Mouse (Mus musculus) CH12.LX (cell line): ENCODE results near the gene Msi1. TPM values are rescaled to one million over a fixed set of nuclear protein-coding genes. Genes with fewer than 3 reads are reported as not detected.

Source experiments
- DNase-seq: peaks from one replicate; pipeline ENCODE4 v3.0.0-alpha.2; 2013; ENCODE audit errors: extremely low read depth
- H3K27ac ChIP-seq: 2 replicates; pipeline ENCODE4 v1.5.1; 2012; ENCODE audit warnings: low read depth, mild to moderate bottlenecking, control low read depth, moderate library complexity; ENCODE audit not compliant: insufficient read depth
- H3K27me3 ChIP-seq: replicated peaks from 2 replicates; pipeline ENCODE3; 2012; ENCODE audit warnings: inconsistent platforms
- H3K36me3 ChIP-seq, 2 experiments: replicated peaks in 1 of 2; 2 replicates each; pipeline versions ENCODE3 to v1.6.1; 2012; ENCODE audit warnings: inconsistent platforms in 1 of 2, low read length in 1 of 2, mild to moderate bottlenecking in 1 of 2, mixed read lengths in 1 of 2, moderate library complexity in 1 of 2; ENCODE audit not compliant: control insufficient read depth in 1 of 2, insufficient read depth in 1 of 2
- H3K4me1 ChIP-seq, 2 experiments: 2 replicates each; pipeline ENCODE4 v1.6.1; 2012; ENCODE audit warnings: inconsistent platforms in 1 of 2, moderate library complexity in 1 of 2; ENCODE audit not compliant: insufficient read depth in 2 of 2, control insufficient read depth in 1 of 2
- H3K4me2 ChIP-seq: 2 replicates; pipeline ENCODE4 v1.6.1; 2012; ENCODE audit warnings: low read depth, mild to moderate bottlenecking, control low read depth; ENCODE audit not compliant: poor library complexity, insufficient read depth, severe bottlenecking
- H3K4me3 ChIP-seq, 3 experiments: fragments of 150-350 bp in 1 of 3; sonication (generic) in 1 of 3; replicated peaks in 1 of 3; 2 replicates each; pipeline versions ENCODE3 to v1.5.1; 2011 to 2012; ENCODE audit warnings: low read depth in 2 of 3, low read length in 2 of 3, mild to moderate bottlenecking in 2 of 3, moderate library complexity in 2 of 3, control low read depth in 1 of 3, improper control_type of control experiment in 1 of 3, inconsistent platforms in 1 of 3, mixed read lengths in 1 of 3; ENCODE audit not compliant: poor library complexity in 1 of 3
- H3K79me2 ChIP-seq: replicated peaks from 2 replicates; pipeline ENCODE4 v1.6.1; 2012; ENCODE audit warnings: mild to moderate bottlenecking, moderate library complexity; ENCODE audit not compliant: control insufficient read depth, poor library complexity, insufficient read depth, severe bottlenecking; ENCODE audit errors: extremely low read depth
- H3K9ac ChIP-seq: 2 replicates; pipeline ENCODE4 v1.6.1; 2012; ENCODE audit warnings: low read depth, mild to moderate bottlenecking, control low read depth, moderate library complexity; ENCODE audit not compliant: insufficient read depth
- H3K9me3 ChIP-seq: replicated peaks from 2 replicates; pipeline ENCODE3; 2012; ENCODE audit warnings: low read length, inconsistent platforms, mixed read lengths
- BHLHE40 ChIP-seq: IDR thresholded peaks from 2 replicates; pipeline ENCODE4 v1.6.1; 2011; ENCODE audit warnings: mild to moderate bottlenecking, low read depth, low read length, improper control_type of control experiment
- CTCF ChIP-seq, 2 experiments: IDR thresholded peaks in 1 of 2; conservative IDR thresholded peaks in 1 of 2; 2 replicates each; pipeline ENCODE4 v1.5.1; 2011 to 2012; ENCODE audit warnings: low read depth in 2 of 2, low read length in 2 of 2, improper control_type of control experiment in 1 of 2, inconsistent platforms in 1 of 2, mild to moderate bottlenecking in 1 of 2, moderate library complexity in 1 of 2
- E2F4 ChIP-seq: IDR thresholded peaks from 2 replicates; pipeline ENCODE4 v1.6.1; 2011; ENCODE audit warnings: low read depth, low read length, improper control_type of control experiment; ENCODE audit not compliant: insufficient replicate concordance
- ELF1 ChIP-seq: IDR thresholded peaks from 2 replicates; pipeline ENCODE4 v1.6.1; 2014; ENCODE audit warnings: low read depth, mild to moderate bottlenecking, inconsistent platforms, low read length, improper control_type of control experiment
- ETS1 ChIP-seq: conservative IDR thresholded peaks from 2 replicates; pipeline ENCODE4 v1.6.1; 2012; ENCODE audit warnings: low read depth, mild to moderate bottlenecking, inconsistent platforms, low read length, improper control_type of control experiment, moderate library complexity
- HCFC1 ChIP-seq: IDR thresholded peaks from 2 replicates; pipeline ENCODE4 v1.6.1; 2012; ENCODE audit warnings: low read depth, mild to moderate bottlenecking, inconsistent platforms, low read length, improper control_type of control experiment
- JUN ChIP-seq: IDR thresholded peaks from 2 replicates; pipeline ENCODE4 v1.6.1; 2011; ENCODE audit warnings: low read depth, mild to moderate bottlenecking, low read length, improper control_type of control experiment, moderate library complexity; ENCODE audit not compliant: insufficient read depth
- JUND ChIP-seq: conservative IDR thresholded peaks from 2 replicates; pipeline ENCODE4 v1.6.1; 2011; ENCODE audit warnings: low read depth, low read length, improper control_type of control experiment
- MAX ChIP-seq: IDR thresholded peaks from 2 replicates; pipeline ENCODE4 v1.6.1; 2011; ENCODE audit warnings: low read length, improper control_type of control experiment
- MAZ ChIP-seq: IDR thresholded peaks from 2 replicates; pipeline ENCODE4 v1.6.1; 2012; ENCODE audit warnings: low read depth, mild to moderate bottlenecking, inconsistent platforms, low read length, improper control_type of control experiment, moderate library complexity
- MYC ChIP-seq: IDR thresholded peaks from 2 replicates; pipeline ENCODE4 v1.6.1; 2011; ENCODE audit warnings: low read depth, mild to moderate bottlenecking, improper control_type of control experiment, low read length
- PAX5 ChIP-seq: IDR thresholded peaks from 2 replicates; pipeline ENCODE4 v1.6.1; 2012; ENCODE audit warnings: low read length, inconsistent platforms, mixed read lengths
- POLR2AphosphoS2 ChIP-seq: IDR thresholded peaks from 2 replicates; pipeline ENCODE4 v1.6.1; 2011; ENCODE audit warnings: low read depth, low read length, improper control_type of control experiment
- RAD21 ChIP-seq: IDR thresholded peaks from 2 replicates; pipeline ENCODE4 v1.6.1; 2011; ENCODE audit warnings: low read depth, mild to moderate bottlenecking, low read length, improper control_type of control experiment, moderate library complexity
- SIN3A ChIP-seq: IDR thresholded peaks from 2 replicates; pipeline ENCODE4 v1.6.1; 2012; ENCODE audit warnings: low read length, improper control_type of control experiment, inconsistent platforms
- SMC3 ChIP-seq: IDR thresholded peaks from 2 replicates; pipeline ENCODE4 v1.6.1; 2011; ENCODE audit warnings: low read depth, low read length, improper control_type of control experiment
- TCF12 ChIP-seq: IDR thresholded peaks from 2 replicates; pipeline ENCODE4 v1.6.1; 2014; ENCODE audit warnings: low read depth, mild to moderate bottlenecking, inconsistent platforms, low read length, improper control_type of control experiment
- USF1 ChIP-seq: IDR thresholded peaks from 2 replicates; pipeline ENCODE4 v1.6.1; 2014; ENCODE audit warnings: low read depth, mild to moderate bottlenecking, inconsistent platforms, low read length, improper control_type of control experiment
- USF2 ChIP-seq: conservative IDR thresholded peaks from 2 replicates; pipeline ENCODE4 v1.6.1; 2011; ENCODE audit warnings: low read depth, low read length, improper control_type of control experiment
- ZC3H11A ChIP-seq: IDR thresholded peaks from 2 replicates; pipeline ENCODE4 v1.6.1; 2012; ENCODE audit warnings: low read depth, mild to moderate bottlenecking, inconsistent platforms, low read length, improper control_type of control experiment
- ZNF384 ChIP-seq: IDR thresholded peaks from 2 replicates; pipeline ENCODE4 v1.6.1; 2012; ENCODE audit warnings: low read depth, low read length, improper control_type of control experiment, inconsistent platforms
- dilution Hi-C: fragments of 300-500 bp; cut with MboI; formaldehyde crosslinking; loops from 2 replicates; pipeline ENCODE4 v1.14.3; 2020; ENCODE audit warnings: low sequenced_read_pairs; ENCODE audit not compliant: extremely low pct_unique_long_range_greater_than_20kb, extremely low pct_ligation_motif_present
- in situ Hi-C: fragments of 300-500 bp; cut with MboI; formaldehyde crosslinking; loops from 3 replicates; pipeline ENCODE4 v1.14.3; 2019; ENCODE audit warnings: low sequenced_read_pairs, low pct_ligation_motif_present, low pct_unique_long_range_greater_than_20kb, mixed read lengths
- polyA plus RNA-seq: library from polyadenylated mRNA; unstranded; fragments of >175 nt; gene quantifications from 2 replicates; pipeline ENCODE4 v1.2.1, GENCODE M21; 2012; ENCODE audit warnings: low read depth; ENCODE audit not compliant: insufficient read length
- total RNA-seq, 2 experiments: library from RNA; depleted of rRNA; stranded (reverse); fragments of 300-350 nt in 1 of 2; fragments of >200 nt in 1 of 2; gene quantifications; 2 replicates each; pipeline ENCODE4 v1.2.3; 2012 to 2014

Gene Msi1
- total and polyA plus RNA-seq, 3 experiments, result 0.82 to 5.3 (median 4.1) TPM

DNA sequence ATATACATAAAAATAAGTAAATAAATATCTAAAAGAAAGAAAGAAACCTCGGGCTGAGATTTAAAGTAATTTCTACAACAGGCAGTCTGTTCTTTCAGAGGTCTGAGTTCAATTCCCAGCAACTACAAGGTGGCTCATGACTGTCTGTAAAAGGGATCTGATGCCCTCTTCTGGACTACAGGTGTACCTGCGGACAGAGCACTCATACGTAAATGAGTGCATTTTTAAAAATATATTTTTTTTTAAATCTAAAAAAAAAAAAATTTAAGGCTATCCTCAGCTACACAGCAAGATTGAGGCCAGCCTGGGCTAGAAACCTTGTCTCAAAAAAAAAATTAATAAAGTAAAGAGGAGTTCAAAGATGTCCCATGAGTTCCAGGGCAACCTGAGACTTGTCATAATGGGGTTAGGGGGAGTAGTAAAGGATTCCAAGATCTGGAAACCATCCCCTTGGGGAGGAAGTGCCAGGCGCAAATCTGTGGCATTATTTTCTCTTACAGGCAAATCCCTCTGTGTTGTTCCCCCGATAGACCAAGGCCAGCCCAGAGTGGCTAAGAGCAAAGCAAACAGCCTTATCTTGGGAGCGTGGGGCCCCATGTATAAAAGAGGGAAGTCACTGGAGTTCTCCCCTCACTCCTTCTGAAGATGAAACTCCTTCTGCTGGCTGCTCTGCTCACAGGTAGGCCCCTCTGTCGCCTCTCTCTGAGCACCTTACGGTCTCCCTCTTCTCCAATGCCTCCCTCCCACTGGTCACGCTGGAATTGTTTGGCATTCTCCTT is 36.4 kb downstream of the Msi1 start, which contains the start of gene Pla2g1b:
Gene Pla2g1b, plus strand, starts transcription at position 621 of the 779 bp plus-strand sequence.
- Histone ChIP-seq H3K27me3 (peaks cover 2% of the 10 kb centered on the region), H3K9ac (no peak within 1 kb of the TSS), H3K9me3 (no peaks in the 10 kb centered on the region), H3K4me3 (no peak within 1 kb of the TSS), H3K4me2 (no peak within 1 kb of the TSS)
- dilution Hi-C loops (no loop called here), in situ Hi-C loops (no loop called here)
- peak; percentile 35 for DNase-seq
- TF ChIP-seq ELF1, result no peak
- TF ChIP-seq PAX5, result no peak
- peak; percentile 56 for TF ChIP-seq RAD21
- TF ChIP-seq USF1, result no peak
- peak; percentile 9 to 62; a peak in 2 of 4 replicates for TF ChIP-seq CTCF (conservative IDR thresholded peaks at IDR 0.05 in 1 of 2, IDR thresholded peaks at IDR 0.05 in 1 of 2; ENCODE audit: low read depth in 2 of 2, low read length in 2 of 2)
- no peak for TF ChIP-seq MYC
- no peak for TF ChIP-seq MAX
- TF ChIP-seq E2F4, result no peak
- peak; percentile 67 for TF ChIP-seq ZNF384
- TF ChIP-seq SMC3, result peak; percentile 40; the same call in 1 of the 2 replicates
- TF ChIP-seq BHLHE40, result no peak
- no peak for TF ChIP-seq TCF12
- TF ChIP-seq USF2, result no peak
- TF ChIP-seq, all 38 proteins: peak for 4
- no peaks in the 10 kb centered on the region for H3K79me2 ChIP-seq
- no peak within 1 kb of the TSS for H3K27ac ChIP-seq
- H3K36me3 ChIP-seq, result no peaks in the 10 kb centered on the region
- H3K4me1 ChIP-seq, result peaks cover 0 to 8% of the 10 kb centered on the region in 2 experiments; a peak in 2 of 4 replicates

DNA sequence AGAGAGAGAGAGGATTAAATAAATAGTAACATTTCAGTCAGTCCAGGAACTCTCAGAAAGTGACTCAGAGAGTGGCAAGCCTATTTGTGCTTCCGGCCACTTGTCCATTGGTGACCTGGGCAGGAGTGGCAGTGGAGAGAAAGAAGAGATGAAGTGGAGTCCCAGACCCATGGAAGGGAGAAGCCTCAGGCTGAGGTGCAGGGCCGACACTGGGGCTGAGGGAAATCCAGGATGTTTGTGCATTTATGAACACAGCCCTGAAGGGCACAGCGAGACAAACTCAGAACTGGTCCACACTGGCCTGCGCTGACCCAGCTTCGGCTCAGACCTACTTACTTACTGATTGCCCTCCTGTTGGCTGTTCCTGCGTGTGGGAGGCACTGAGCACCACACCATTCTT is 40.4 kb downstream of the Msi1 start:
- H3K36me3 ChIP-seq, result no peaks in the 10 kb centered on the region
- no peak for TF ChIP-seq JUN
- TF ChIP-seq BHLHE40, result no peak
- no peak for TF ChIP-seq SMC3
- no peak for TF ChIP-seq MAX
- TF ChIP-seq SIN3A, result no peak
- no peak for TF ChIP-seq ETS1
- no peak for TF ChIP-seq MAZ
- TF ChIP-seq JUND, result no peak
- TF ChIP-seq POLR2AphosphoS2, result no peak
- TF ChIP-seq MYC, result no peak
- TF ChIP-seq USF2, result no peak
- no peak for TF ChIP-seq USF1
- no peak for TF ChIP-seq ZC3H11A
- no peak for TF ChIP-seq HCFC1
- TF ChIP-seq, all 38 proteins: peak for 0
- Histone ChIP-seq H3K4me2 (no peak overlapping the region), H3K4me3 (no peak overlapping the region), H3K27me3 (peaks cover 2% of the 10 kb centered on the region), H3K27ac (no peak overlapping the region), H3K9me3 (no peaks in the 10 kb centered on the region), H3K9ac (no peak overlapping the region), H3K4me1 (peaks cover 0 to 17% of the 10 kb centered on the region in 2 experiments; a peak in 2 of 4 replicates), H3K79me2 (no peaks in the 10 kb centered on the region)
- dilution Hi-C loops (no loop called here), in situ Hi-C loops (no loop called here)
- DNase-seq, result no peak
